Mouse (Mus musculus) liver, postnatal 0 days (tissue): ENCODE results near the gene Mrps7.

Experiments used
- CTCF ChIP-seq: sonication (generic); IDR thresholded peaks from 2 replicates; pipeline ENCODE4 v1.5.1; 2016; ENCODE audit warnings: antibody characterized with exemption, low read depth
- EP300 ChIP-seq: IDR thresholded peaks from 2 replicates; pipeline ENCODE4 v1.6.1; 2016; ENCODE audit warnings: antibody characterized with exemption, low read depth, mild to moderate bottlenecking

DNA sequence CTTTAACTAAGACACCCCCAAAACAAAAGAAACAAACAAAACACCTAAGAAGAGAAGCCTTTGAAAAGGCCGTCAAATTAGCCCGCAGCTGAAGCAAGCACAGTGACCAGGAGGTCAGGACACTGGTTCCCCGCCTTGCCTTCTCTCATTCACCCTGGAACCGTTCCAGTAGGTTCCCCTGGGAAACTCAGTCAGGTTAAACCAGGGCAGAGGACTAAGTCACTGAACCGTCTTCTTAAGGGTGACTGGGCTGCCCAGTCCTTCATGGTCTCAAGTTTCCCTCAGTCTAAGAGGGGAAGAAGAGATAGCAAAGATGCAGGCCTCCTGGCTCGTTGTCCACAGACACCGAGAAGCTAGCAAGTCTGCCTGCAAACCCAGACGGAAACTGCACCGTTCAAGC is 22.2 kb downstream of the Mrps7 start:
- TF ChIP-seq CTCF (no peak), EP300 (no peak)
